Mouse (Mus musculus) limb, embryonic 13.5 days (tissue): ENCODE measurements around the gene Psma6. TPM values are rescaled to one million over a fixed set of nuclear protein-coding genes. Genes with fewer than 3 reads are reported as not detected.

Source experiments
- polyA plus RNA-seq: library from polyadenylated mRNA; unstranded; fragments of >200 nt; fragmentation: Nextera tagmentation; extraction: Ambion mirVana; gene quantifications from 2 replicates; pipeline ENCODE4 v1.2.1, GENCODE M21; 2015

The Psma6 gene
- polyA plus RNA-seq, 1 experiment from 2014 or later: 461 TPM

Other genes starting within 250 kb of the Psma6 start
- gene Srp54b, start 229.1 kb upstream of the Psma6 start, polyA plus RNA-seq: 63.5 and 69.6 TPM in 2 replicates
- 0.15 and 3.2 TPM in 2 replicates for gene 1700047I17Rik2, start 184.6 kb upstream of the Psma6 start, polyA plus RNA-seq
- gene Srp54c, start 154.1 kb upstream of the Psma6 start, polyA plus RNA-seq: 80.3 and 85.2 TPM in 2 replicates
- gene 1110008L16Rik, start 84.6 kb upstream of the Psma6 start, polyA plus RNA-seq: 14.6 and 14.9 TPM in 2 replicates
- 16.7 and 17.5 TPM in 2 replicates for gene Ppp2r3c, start 81.2 kb upstream of the Psma6 start, polyA plus RNA-seq
- 131 and 136 TPM in 2 replicates for gene Nfkbia, start 108.4 kb downstream of the Psma6 start, polyA plus RNA-seq
- gene Aldoart2, start 181.0 kb downstream of the Psma6 start, polyA plus RNA-seq: not detected in 2 replicates
- 0.06 TPM in 2 replicates for gene Insm2, start 215.2 kb downstream of the Psma6 start, polyA plus RNA-seq